Mouse (Mus musculus) small intestine, adult 2 months (tissue): ENCODE results near the gene Gli3.

ENCODE experiments used
- CTCF ChIP-seq: fragments of 200-500 bp; IDR thresholded peaks from 2 replicates; pipeline ENCODE4 v1.5.1; 2012; ENCODE audit warnings: low read depth, mild to moderate bottlenecking, control low read depth, inconsistent platforms, low read length, moderate library complexity, mixed read lengths; ENCODE audit not compliant: insufficient replicate concordance, insufficient read length; ENCODE audit errors: extremely low read depth
- POLR2A ChIP-seq: fragments of 200-500 bp; IDR thresholded peaks from 2 replicates; pipeline ENCODE4 v1.6.1; 2012; ENCODE audit warnings: low read depth, mild to moderate bottlenecking, control low read depth, inconsistent platforms, low read length, moderate library complexity

DNA sequence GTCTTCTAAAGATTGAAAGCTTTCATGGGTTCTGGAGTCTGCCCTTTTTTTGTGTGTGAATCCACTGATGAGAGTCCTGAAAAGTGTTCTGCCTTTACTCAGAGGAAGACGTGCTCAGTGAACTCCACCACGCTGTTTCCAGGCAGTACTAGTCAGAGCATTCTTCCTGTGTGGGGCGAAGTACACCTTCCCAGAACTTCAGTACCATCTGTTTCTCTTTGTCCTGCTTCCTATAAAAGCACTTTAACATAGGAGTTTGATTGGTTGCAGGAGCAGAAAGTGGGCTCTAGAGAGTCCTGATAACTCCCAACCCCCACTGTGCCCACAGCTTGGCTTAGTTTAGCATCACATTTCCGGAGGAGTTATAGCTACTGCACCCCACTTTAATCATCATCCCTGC is 32.8 kb downstream of the Gli3 start:
- no peak for TF ChIP-seq CTCF
- TF ChIP-seq POLR2A: no peak
